Mouse (Mus musculus) cerebellum, adult 2 months (tissue): ENCODE measurements around the gene Snx12. TPM values are rescaled to one million over a fixed set of nuclear protein-coding genes. Genes with fewer than 3 reads are reported as not detected.

Experiments used
- DNase-seq, 2 experiments: peaks; one replicate each; pipeline ENCODE4 v3.0.0; 2021
- H3K27ac ChIP-seq: fragments of 200-500 bp; 2 replicates; pipeline ENCODE4 v1.5.1; 2012; ENCODE audit warnings: low read length, control low read depth, inconsistent platforms; ENCODE audit not compliant: insufficient read depth
- H3K27me3 ChIP-seq: fragments of 200-500 bp; 2 replicates; pipeline ENCODE4 v1.6.1; 2012; ENCODE audit warnings: inconsistent platforms, mild to moderate bottlenecking, low read length, moderate library complexity; ENCODE audit not compliant: control insufficient read depth, insufficient read depth
- H3K4me1 ChIP-seq: fragments of 200-500 bp; 2 replicates; pipeline ENCODE4 v1.6.1; 2011; ENCODE audit warnings: low read length; ENCODE audit not compliant: control insufficient read depth, insufficient read depth
- H3K4me3 ChIP-seq: fragments of 200-500 bp; replicated peaks from 2 replicates; pipeline ENCODE3; 2011; ENCODE audit warnings: mild to moderate bottlenecking, low read depth, low read length, control low read depth; ENCODE audit not compliant: insufficient read depth
- CTCF ChIP-seq: fragments of 200-500 bp; IDR thresholded peaks from 2 replicates; pipeline ENCODE4 v1.5.1; 2011; ENCODE audit warnings: low read depth, mild to moderate bottlenecking, control low read depth, low read length, moderate library complexity, borderline replicate concordance; ENCODE audit not compliant: insufficient read depth
- POLR2A ChIP-seq: fragments of 200-500 bp; IDR thresholded peaks from 2 replicates; pipeline ENCODE4 v1.6.1; 2011; ENCODE audit warnings: low read length, control low read depth, borderline replicate concordance; ENCODE audit not compliant: insufficient read depth
- WGBS: fragments of 180-500 bp; shearing (Covaris S2); methylation state at CpG from one replicate; pipeline ENCODE4 v1.1.7; 2018; 5-methylcytosine and 5-hydroxymethylcytosine counted together
- polyA plus RNA-seq: library from polyadenylated mRNA; depleted of rRNA; stranded (reverse); fragments of >200 nt; gene quantifications from 2 replicates; pipeline ENCODE4 v1.2.3, GENCODE M21; 2012

The Snx12 gene
- polyA plus RNA-seq, 1 experiment: 39.4 TPM

DNA sequence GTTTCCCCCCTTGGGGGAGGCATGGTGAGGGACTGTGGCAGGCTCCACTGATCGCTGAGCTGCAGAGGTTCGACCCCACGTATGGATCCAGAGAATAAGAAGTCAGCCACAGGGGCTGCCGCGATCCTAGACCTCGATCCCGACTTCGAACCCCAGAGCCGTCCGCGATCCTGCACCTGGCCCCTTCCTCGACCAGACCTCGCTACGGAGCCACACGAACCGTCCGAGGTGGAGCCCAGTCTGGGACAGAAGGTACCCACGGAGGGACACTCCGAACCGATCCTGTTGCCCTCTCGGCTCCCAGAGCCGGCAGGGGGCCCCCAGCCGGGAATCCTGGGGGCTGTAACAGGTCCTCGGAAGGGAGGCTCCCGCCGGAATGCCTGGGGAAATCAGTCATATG is 32.4 kb upstream of the Snx12 start:
- peak overlapping the region; percentile 87 for H3K4me3 ChIP-seq
- no peaks in the 10 kb centered on the region for H3K4me1 ChIP-seq
- peak; percentile 12 to 39 for DNase-seq
- no peak for TF ChIP-seq CTCF
- no peak for TF ChIP-seq POLR2A
- no peak overlapping the region for H3K27ac ChIP-seq
- 10% methylated on average over 26 of the region's 26 CpGs for WGBS
- no peaks in the 10 kb centered on the region for H3K27me3 ChIP-seq

DNA sequence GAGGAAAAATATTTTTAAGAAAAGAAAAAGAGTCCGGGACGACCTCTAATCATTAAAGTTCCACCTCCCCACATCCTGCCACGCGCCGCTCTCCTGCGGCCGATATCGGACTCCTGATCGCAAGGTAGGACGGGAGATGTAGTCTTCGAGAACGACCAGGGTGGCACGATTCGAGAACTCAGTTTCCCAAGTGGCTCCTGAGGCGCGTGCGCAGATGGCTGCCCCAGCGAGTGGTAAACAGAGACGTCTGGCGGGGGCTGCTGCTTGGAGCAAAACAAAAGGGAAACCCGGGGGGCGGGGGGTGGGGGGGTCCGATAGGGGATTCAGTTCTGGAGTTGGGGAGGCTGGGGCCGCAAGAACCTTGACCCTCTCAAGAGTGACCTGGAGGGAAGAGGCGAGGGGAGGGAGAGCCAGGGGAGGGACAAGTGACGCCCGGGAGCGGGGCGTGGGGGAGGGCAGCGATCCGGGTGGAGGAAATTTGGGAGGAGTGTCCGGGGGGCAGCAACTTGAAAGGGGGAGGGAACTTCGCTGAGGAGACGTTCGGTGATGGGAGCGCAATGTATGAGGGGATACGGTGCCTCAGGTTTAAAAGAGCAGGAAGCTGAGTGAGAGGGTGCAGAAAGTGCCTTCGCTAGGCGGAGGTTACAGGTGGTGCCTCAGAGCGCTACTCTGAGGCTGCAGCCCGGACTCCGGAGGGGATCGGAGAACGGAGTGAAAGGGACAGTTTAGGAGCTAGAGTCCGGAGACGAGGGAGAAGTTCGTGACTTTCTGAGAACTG is 31.8 kb upstream of the Snx12 start, which contains the start of gene Foxo4:
Gene Foxo4 (plus strand): TSS at position 577 of the 778 bp plus-strand sequence.
- H3K4me1 ChIP-seq: no peaks in the 10 kb centered on the region
- peak; percentile 87 to 90 for DNase-seq
- no peak within 1 kb of the TSS for H3K27ac ChIP-seq
- H3K27me3 ChIP-seq: no peaks in the 10 kb centered on the region
- TF ChIP-seq POLR2A (peak; percentile 60; the same call in 1 of the 2 replicates), CTCF (no peak)
- 9% methylated on average over 47 of the region's 47 CpGs for WGBS
- H3K4me3 ChIP-seq: peak within 1 kb of the TSS; percentile 87

GRCm38 (mm10) chrX:101245011-101245410 is 22.6 kb upstream of the Snx12 start:
- H3K27me3 ChIP-seq: no peaks in the 10 kb centered on the region
- H3K27ac ChIP-seq: no peak overlapping the region
- WGBS: 12% methylated on average over 1 of the region's 1 CpGs
- no peak overlapping the region for H3K4me3 ChIP-seq
- TF ChIP-seq POLR2A (no peak), CTCF (no peak)
- H3K4me1 ChIP-seq: no peaks in the 10 kb centered on the region
- DNase-seq: no peak

DNA sequence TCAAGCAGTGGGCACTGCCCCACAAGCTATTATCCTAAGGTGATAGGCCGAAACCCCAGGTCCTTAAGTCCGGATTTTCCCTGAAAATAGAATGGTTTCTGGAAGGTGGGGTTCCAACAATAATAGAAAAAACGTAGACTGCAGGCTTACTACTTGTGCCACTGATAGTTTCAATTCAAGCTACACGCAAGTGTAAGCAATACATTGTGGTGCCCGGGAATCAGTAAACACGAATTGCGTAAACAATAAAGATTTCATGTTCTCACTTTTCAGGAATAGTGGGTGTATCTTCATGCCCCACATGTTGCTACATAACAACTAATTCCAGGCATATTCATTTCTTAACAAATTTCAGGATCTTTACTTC is 416 bp upstream of the Snx12 start:
- Histone ChIP-seq H3K27me3 (no peaks in the 10 kb centered on the region), H3K27ac (no peak overlapping the region), H3K4me3 (peak overlapping the region; percentile 73), H3K4me1 (no peaks in the 10 kb centered on the region)
- no peak for DNase-seq
- TF ChIP-seq POLR2A: no peak
- TF ChIP-seq CTCF: no peak
- WGBS: 14% methylated on average over 7 of the region's 7 CpGs

DNA sequence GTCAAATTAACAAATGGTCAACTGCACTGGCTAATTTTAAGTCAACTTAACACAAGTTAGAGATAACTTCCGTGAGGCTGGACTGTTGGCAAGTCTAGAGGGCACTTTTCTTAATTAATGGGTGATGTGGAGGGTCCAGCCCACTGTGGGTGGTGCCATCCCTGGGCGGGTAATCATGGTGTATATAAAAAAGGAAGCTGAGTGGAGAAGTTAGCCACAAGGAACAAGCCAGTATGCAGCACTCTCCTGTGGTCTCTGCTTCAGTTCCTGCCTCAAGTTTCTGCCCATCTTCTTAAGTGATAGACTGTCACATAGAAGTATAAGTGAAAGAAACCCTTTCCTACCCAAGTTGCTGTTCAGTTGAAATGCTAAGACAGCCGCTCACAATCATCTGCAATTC is 33.1 kb downstream of the Snx12 start:
- Histone ChIP-seq H3K4me3 (no peak overlapping the region), H3K4me1 (no peaks in the 10 kb centered on the region), H3K27me3 (no peaks in the 10 kb centered on the region), H3K27ac (no peak overlapping the region)
- no peak for DNase-seq
- TF ChIP-seq CTCF (no peak), POLR2A (no peak)
- 96% methylated on average over 3 of the region's 3 CpGs for WGBS

- no peaks in the 10 kb centered on the region for H3K4me1 ChIP-seq
- H3K27ac ChIP-seq: no peak overlapping the region
- no peak overlapping the region for H3K4me3 ChIP-seq
- no peak for DNase-seq
- WGBS: 96% methylated on average over 1 of the region's 1 CpGs
- no peak for TF ChIP-seq POLR2A
- no peak for TF ChIP-seq CTCF
- H3K27me3 ChIP-seq: no peaks in the 10 kb centered on the region
Observed at GRCm38 (mm10) chrX:101187647-101188046, 34.7 kb downstream of the Snx12 start.

- no peak for TF ChIP-seq POLR2A
- Histone ChIP-seq H3K27ac (no peak overlapping the region), H3K4me1 (no peaks in the 10 kb centered on the region), H3K27me3 (no peaks in the 10 kb centered on the region), H3K4me3 (no peak overlapping the region)
- DNase-seq: no peak
- 82% methylated on average over 1 of the region's 1 CpGs for WGBS
Observed at GRCm38 (mm10) chrX:101173388-101173787, 49.0 kb downstream of the Snx12 start.

- no peak overlapping the region for H3K27ac ChIP-seq
- no peak for TF ChIP-seq POLR2A
- TF ChIP-seq CTCF: no peak
- no peak for DNase-seq
- 78% methylated on average over 2 of the region's 2 CpGs for WGBS
- no peak overlapping the region for H3K4me3 ChIP-seq
- no peaks in the 10 kb centered on the region for H3K27me3 ChIP-seq
- H3K4me1 ChIP-seq: no peaks in the 10 kb centered on the region
Observed at GRCm38 (mm10) chrX:101168425-101168824, 53.9 kb downstream of the Snx12 start.
